Mouse (Mus musculus): ENCODE results near the gene Dennd6a. TPM values are rescaled to one million over a fixed set of nuclear protein-coding genes. Genes with fewer than 3 reads are reported as not detected.

Gene Dennd6a
- polyA plus RNA-seq, 1 experiment from 2014 or later, result 15.2 TPM

- no peak for ATAC-seq
- 91% methylated on average over 5 of the region's 5 CpGs for WGBS
- no peaks in the 10 kb centered on the region for H3K27me3 ChIP-seq (ENCODE audit: control insufficient read depth, insufficient read depth, low read depth, low read length)
Observed at GRCm38 (mm10) chr14:26626605-26627140, 53.0 kb downstream of the Dennd6a start.

GRCm38 (mm10) chr14:26637025-26637850 lies 63.6 kb downstream of the Dennd6a start:
- Histone ChIP-seq H3K27ac (ENCODE audit: low read length) (peak overlapping the region; percentile 96), H3K36me3 (ENCODE audit: control insufficient read depth, insufficient read depth, low read length) (no peaks in the 10 kb centered on the region), H3K4me1 (ENCODE audit: control insufficient read depth, insufficient read depth, low read length) (peaks cover 25% of the 10 kb centered on the region), H3K4me2 (ENCODE audit: low read length) (peak overlapping the region; percentile 70), H3K27me3 (ENCODE audit: control insufficient read depth, insufficient read depth, low read depth, low read length) (no peaks in the 10 kb centered on the region), H3K9ac (ENCODE audit: low read depth, low read length) (peak overlapping the region; percentile 67), H3K9me3 (replicated peaks; ENCODE audit: control insufficient read depth, low read length, poor library complexity, severe bottlenecking) (no peaks in the 10 kb centered on the region), H3K4me3 (ENCODE audit: low read depth, low read length) (peak overlapping the region; percentile 92)
- ATAC-seq, result peak; percentile 55
- 30% methylated on average over 17 of the region's 17 CpGs for WGBS

More at GRCm38 (mm10) chr14:26626605-26627140, 53.0 kb downstream of the Dennd6a start:
- Histone ChIP-seq H3K4me3 (ENCODE audit: low read depth, low read length) (no peak overlapping the region), H3K36me3 (ENCODE audit: control insufficient read depth, insufficient read depth, low read length) (peaks cover 39% of the 10 kb centered on the region), H3K4me1 (ENCODE audit: control insufficient read depth, insufficient read depth, low read length) (no peaks in the 10 kb centered on the region), H3K9me3 (replicated peaks; ENCODE audit: control insufficient read depth, low read length, poor library complexity, severe bottlenecking) (no peaks in the 10 kb centered on the region), H3K27ac (ENCODE audit: low read length) (no peak overlapping the region), H3K4me2 (ENCODE audit: low read length) (no peak overlapping the region), H3K9ac (ENCODE audit: low read depth, low read length) (no peak overlapping the region)

- H3K27ac ChIP-seq (ENCODE audit: low read length), result peak within 1 kb of the TSS; percentile 96
- no peaks in the 10 kb centered on the region for H3K9me3 ChIP-seq (replicated peaks; ENCODE audit: control insufficient read depth, low read length, poor library complexity, severe bottlenecking)
- no peaks in the 10 kb centered on the region for H3K27me3 ChIP-seq (ENCODE audit: control insufficient read depth, insufficient read depth, low read depth, low read length)
- H3K9ac ChIP-seq (ENCODE audit: low read depth, low read length), result peak within 1 kb of the TSS; percentile 90
- ATAC-seq, result peak; percentile 99
- under 1% methylated on average over 82 of the region's 83 CpGs for WGBS
- H3K36me3 ChIP-seq (ENCODE audit: control insufficient read depth, insufficient read depth, low read length), result no peaks in the 10 kb centered on the region
- peaks cover 28% of the 10 kb centered on the region for H3K4me1 ChIP-seq (ENCODE audit: control insufficient read depth, insufficient read depth, low read length)
- H3K4me3 ChIP-seq (ENCODE audit: low read depth, low read length), result peak within 1 kb of the TSS; percentile 92
- H3K4me2 ChIP-seq (ENCODE audit: low read length), result peak within 1 kb of the TSS; percentile 80
Observed at GRCm38 (mm10) chr14:26637851-26638707, 64.4 kb downstream of the Dennd6a start, which contains the start of gene Arf4. Gene Arf4 (plus strand): TSS chr14:26638074.

GRCm38 (mm10) chr14:26638708-26639084 lies 65.0 kb downstream of the Dennd6a start:
- peak; percentile 13; the same call in 1 of the 2 replicates for ATAC-seq
- no peaks in the 10 kb centered on the region for H3K27me3 ChIP-seq (ENCODE audit: control insufficient read depth, insufficient read depth, low read depth, low read length)
- 0% methylated on average over 16 of the region's 16 CpGs for WGBS

GRCm38 (mm10) chr14:26639251-26639650 lies 65.6 kb downstream of the Dennd6a start:
- peak overlapping the region; percentile 90 for H3K9ac ChIP-seq (ENCODE audit: low read depth, low read length)
- 2% methylated on average over 11 of the region's 11 CpGs for WGBS
- no peak for ATAC-seq
- H3K36me3 ChIP-seq (ENCODE audit: control insufficient read depth, insufficient read depth, low read length), result no peaks in the 10 kb centered on the region
- H3K9me3 ChIP-seq (replicated peaks; ENCODE audit: control insufficient read depth, low read length, poor library complexity, severe bottlenecking), result no peaks in the 10 kb centered on the region
- no peak overlapping the region for H3K27ac ChIP-seq (ENCODE audit: low read length)
- no peaks in the 10 kb centered on the region for H3K27me3 ChIP-seq (ENCODE audit: control insufficient read depth, insufficient read depth, low read depth, low read length)
- H3K4me1 ChIP-seq (ENCODE audit: control insufficient read depth, insufficient read depth, low read length), result peaks cover 30% of the 10 kb centered on the region
- peak overlapping the region; percentile 92 for H3K4me3 ChIP-seq (ENCODE audit: low read depth, low read length)
- H3K4me2 ChIP-seq (ENCODE audit: low read length), result peak overlapping the region; percentile 80

More at GRCm38 (mm10) chr14:26638708-26639084, 65.0 kb downstream of the Dennd6a start:
- H3K4me1 ChIP-seq (ENCODE audit: control insufficient read depth, insufficient read depth, low read length), result peaks cover 29% of the 10 kb centered on the region
- H3K9ac ChIP-seq (ENCODE audit: low read depth, low read length), result peak overlapping the region; percentile 90
- peak overlapping the region; percentile 80 for H3K4me2 ChIP-seq (ENCODE audit: low read length)
- H3K27ac ChIP-seq (ENCODE audit: low read length), result peak overlapping the region; percentile 96
- peak overlapping the region; percentile 92 for H3K4me3 ChIP-seq (ENCODE audit: low read depth, low read length)
- H3K36me3 ChIP-seq (ENCODE audit: control insufficient read depth, insufficient read depth, low read length), result no peaks in the 10 kb centered on the region
- H3K9me3 ChIP-seq (replicated peaks; ENCODE audit: control insufficient read depth, low read length, poor library complexity, severe bottlenecking), result no peaks in the 10 kb centered on the region

- 25% methylated on average over 2 of the region's 2 CpGs for WGBS
- Histone ChIP-seq H3K27me3 (ENCODE audit: control insufficient read depth, insufficient read depth, low read depth, low read length) (no peaks in the 10 kb centered on the region), H3K4me3 (ENCODE audit: low read depth, low read length) (peak overlapping the region; percentile 92), H3K9ac (ENCODE audit: low read depth, low read length) (peak overlapping the region; percentile 55), H3K9me3 (replicated peaks; ENCODE audit: control insufficient read depth, low read length, poor library complexity, severe bottlenecking) (no peaks in the 10 kb centered on the region), H3K27ac (ENCODE audit: low read length) (no peak overlapping the region), H3K36me3 (ENCODE audit: control insufficient read depth, insufficient read depth, low read length) (no peaks in the 10 kb centered on the region), H3K4me1 (ENCODE audit: control insufficient read depth, insufficient read depth, low read length) (peaks cover 32% of the 10 kb centered on the region), H3K4me2 (ENCODE audit: low read length) (peak overlapping the region; percentile 80)
- no peak for ATAC-seq
Observed at GRCm38 (mm10) chr14:26639961-26640360, 66.3 kb downstream of the Dennd6a start.

GRCm38 (mm10) chr14:26643006-26643624 lies 69.5 kb downstream of the Dennd6a start:
- Histone ChIP-seq H3K4me2 (ENCODE audit: low read length) (no peak overlapping the region), H3K4me1 (ENCODE audit: control insufficient read depth, insufficient read depth, low read length) (peaks cover 32% of the 10 kb centered on the region), H3K4me3 (ENCODE audit: low read depth, low read length) (no peak overlapping the region), H3K9me3 (replicated peaks; ENCODE audit: control insufficient read depth, low read length, poor library complexity, severe bottlenecking) (no peaks in the 10 kb centered on the region), H3K36me3 (ENCODE audit: control insufficient read depth, insufficient read depth, low read length) (peaks cover 3% of the 10 kb centered on the region), H3K9ac (ENCODE audit: low read depth, low read length) (no peak overlapping the region), H3K27me3 (ENCODE audit: control insufficient read depth, insufficient read depth, low read depth, low read length) (no peaks in the 10 kb centered on the region), H3K27ac (ENCODE audit: low read length) (no peak overlapping the region)
- no peak for ATAC-seq
- 67% methylated on average over 3 of the region's 3 CpGs for WGBS

GRCm38 (mm10) chr14:26645989-26646650 lies 72.5 kb downstream of the Dennd6a start:
- H3K9ac ChIP-seq (ENCODE audit: low read depth, low read length), result no peak overlapping the region
- H3K36me3 ChIP-seq (ENCODE audit: control insufficient read depth, insufficient read depth, low read length), result peaks cover 3% of the 10 kb centered on the region
- H3K9me3 ChIP-seq (replicated peaks; ENCODE audit: control insufficient read depth, low read length, poor library complexity, severe bottlenecking), result no peaks in the 10 kb centered on the region
- H3K4me2 ChIP-seq (ENCODE audit: low read length), result no peak overlapping the region
- no peak overlapping the region for H3K4me3 ChIP-seq (ENCODE audit: low read depth, low read length)
- H3K27me3 ChIP-seq (ENCODE audit: control insufficient read depth, insufficient read depth, low read depth, low read length), result no peaks in the 10 kb centered on the region
- H3K27ac ChIP-seq (ENCODE audit: low read length), result no peak overlapping the region; the same call in 1 of the 2 replicates
- ATAC-seq, result no peak
- WGBS, result 38% methylated on average over 5 of the region's 5 CpGs
- H3K4me1 ChIP-seq (ENCODE audit: control insufficient read depth, insufficient read depth, low read length), result peaks cover 16% of the 10 kb centered on the region

All from midbrain, embryonic 16.5 days (tissue).